Mouse (Mus musculus) left cerebral cortex, adult 18-20 months (tissue): ENCODE results near the gene Naa25. TPM values are rescaled to one million over a fixed set of nuclear protein-coding genes. Genes with fewer than 3 reads are reported as not detected.

Experiments
- DNase-seq, 2 experiments: peaks; one replicate each; pipeline ENCODE4 v3.0.0; 2021 to 2022; ENCODE audit warnings: low spot score in 2 of 2, mixed read lengths in 1 of 2
- total RNA-seq, 2 experiments: library from RNA; stranded (reverse); gene quantifications; 2 replicates each; pipeline ENCODE4 v1.2.3; 2021

Gene Naa25
- total RNA-seq, 2 experiments from 2014 or later, result 43.2 to 43.4 TPM

DNA sequence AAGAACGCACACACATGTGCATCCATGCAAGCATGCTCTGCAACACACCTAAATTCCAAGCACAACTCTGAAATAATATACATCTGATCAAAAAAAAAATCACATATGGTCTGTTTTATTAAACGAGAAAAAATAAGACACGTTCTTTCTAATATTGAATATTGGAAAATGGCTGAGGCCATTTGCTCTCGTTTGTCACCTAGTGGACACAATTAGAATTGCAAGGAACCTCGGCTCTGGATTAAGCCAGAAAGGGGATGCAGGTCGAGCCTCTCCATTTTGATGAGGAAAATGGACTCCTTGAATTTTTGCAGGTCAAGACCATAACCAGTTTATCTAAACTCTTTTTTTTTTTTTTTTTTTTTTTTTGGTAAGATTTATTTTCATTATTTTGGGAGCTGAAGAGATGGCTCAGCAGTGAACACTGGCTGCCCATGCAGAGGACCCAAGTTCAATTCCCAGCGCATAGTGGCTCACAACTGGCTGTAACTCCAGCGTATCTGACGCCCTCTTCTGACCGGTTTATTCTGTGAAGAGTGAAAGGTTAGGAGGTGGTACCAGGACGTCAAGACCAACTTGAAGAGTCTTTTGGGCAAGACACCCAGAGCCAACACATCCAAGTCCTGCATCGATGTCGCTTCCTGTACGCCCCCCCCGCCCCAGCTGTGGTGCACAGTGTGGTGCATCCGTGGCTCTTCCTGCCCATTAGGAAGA is 4.9 kb upstream of the Naa25 start:
- peak in 1 of 2 experiments; percentile 46 for DNase-seq

- no peak for DNase-seq
Observed at GRCm38 (mm10) chr5:121393402-121393801, 4.3 kb upstream of the Naa25 start.

GRCm38 (mm10) chr5:121395621-121396020 is 2.1 kb upstream of the Naa25 start:
- DNase-seq, result no peak

- no peak for DNase-seq
Observed at GRCm38 (mm10) chr5:121398146-121398964, 619 bp downstream of the Naa25 start.

GRCm38 (mm10) chr5:121398965-121399462 is 1.3 kb downstream of the Naa25 start:
- no peak for DNase-seq

DNA sequence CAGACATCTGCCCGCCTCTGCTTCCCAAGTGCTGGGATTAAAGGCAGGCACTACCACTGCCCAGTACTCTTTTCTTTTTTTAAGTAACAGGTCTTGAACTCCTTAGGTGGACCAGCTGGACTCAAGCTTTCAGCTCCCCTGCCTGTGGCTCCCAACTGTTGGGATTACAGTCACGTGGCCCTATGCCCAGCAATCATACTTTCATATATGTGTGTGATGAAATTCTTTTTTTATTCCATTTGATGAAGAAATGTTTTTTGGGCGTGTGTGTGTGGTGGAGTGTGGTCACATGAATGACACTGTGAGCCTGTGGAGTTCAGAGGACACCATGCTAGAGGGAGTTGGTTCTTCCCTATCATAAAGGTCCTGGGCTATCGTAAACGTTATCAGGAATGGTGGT is 1.8 kb downstream of the Naa25 start:
- DNase-seq, result no peak

DNA sequence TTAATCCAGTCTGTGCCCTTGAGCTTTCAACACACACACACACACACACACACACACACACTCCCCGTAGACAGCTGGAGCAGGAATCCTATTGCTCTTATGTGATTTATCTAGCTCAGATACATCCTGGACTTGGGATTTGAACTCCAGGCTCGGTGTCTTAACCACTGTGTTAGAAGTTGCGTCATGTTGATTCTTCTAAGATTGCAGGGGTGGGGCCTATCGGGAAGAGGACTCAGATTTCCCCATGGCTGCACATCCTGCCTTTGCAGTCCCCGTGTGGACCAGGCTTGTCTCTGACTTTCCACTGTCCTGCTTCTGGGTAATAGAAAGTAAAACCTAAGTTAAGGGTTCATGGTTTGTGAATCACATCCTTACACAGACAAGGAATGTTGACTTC is 2.3 kb downstream of the Naa25 start:
- DNase-seq, result no peak

GRCm38 (mm10) chr5:121400849-121401248 is 3.1 kb downstream of the Naa25 start:
- DNase-seq, result no peak

DNA sequence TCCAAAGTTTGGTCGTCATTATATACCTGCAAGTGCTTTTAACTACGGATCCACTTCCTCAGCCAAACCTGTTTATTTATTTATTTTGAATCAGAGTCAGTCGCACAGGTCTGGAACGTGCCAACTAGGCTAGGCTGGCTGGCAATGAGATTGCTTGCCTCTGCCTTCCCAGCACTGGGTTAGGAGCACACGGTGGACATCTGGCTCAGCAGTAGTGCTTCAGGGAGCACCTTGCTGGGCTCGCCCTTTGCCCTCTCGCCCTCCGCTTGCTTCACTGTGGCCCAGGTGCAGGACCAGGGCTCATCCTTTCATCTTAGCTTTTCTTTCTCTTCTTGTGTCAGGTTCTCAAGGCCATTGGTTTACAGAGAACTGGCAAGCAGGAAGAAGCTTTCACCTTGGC is 10.1 kb downstream of the Naa25 start:
- no peak for DNase-seq

GRCm38 (mm10) chr5:121410975-121411374 is 13.2 kb downstream of the Naa25 start:
- no peak for DNase-seq

DNA sequence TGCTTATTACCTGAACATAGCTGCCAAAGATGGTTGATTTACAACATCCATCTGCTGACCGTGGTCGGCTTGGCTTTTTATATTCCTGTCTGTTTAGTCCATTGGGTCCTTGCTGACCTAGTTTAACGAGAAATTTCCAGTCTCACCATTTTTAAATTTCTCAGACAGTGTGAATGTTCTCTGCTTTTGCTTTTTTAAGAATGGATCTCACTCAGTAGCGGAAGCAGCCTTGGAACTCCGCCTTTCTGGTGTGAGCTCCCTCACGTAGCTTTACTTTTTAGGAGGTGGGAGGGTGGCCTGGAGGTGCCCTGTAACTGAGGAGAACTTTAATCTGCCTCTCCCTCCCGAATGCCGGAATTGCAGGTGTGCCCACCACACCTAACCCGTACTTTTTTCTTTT is 23.0 kb downstream of the Naa25 start:
- DNase-seq, result no peak

DNA sequence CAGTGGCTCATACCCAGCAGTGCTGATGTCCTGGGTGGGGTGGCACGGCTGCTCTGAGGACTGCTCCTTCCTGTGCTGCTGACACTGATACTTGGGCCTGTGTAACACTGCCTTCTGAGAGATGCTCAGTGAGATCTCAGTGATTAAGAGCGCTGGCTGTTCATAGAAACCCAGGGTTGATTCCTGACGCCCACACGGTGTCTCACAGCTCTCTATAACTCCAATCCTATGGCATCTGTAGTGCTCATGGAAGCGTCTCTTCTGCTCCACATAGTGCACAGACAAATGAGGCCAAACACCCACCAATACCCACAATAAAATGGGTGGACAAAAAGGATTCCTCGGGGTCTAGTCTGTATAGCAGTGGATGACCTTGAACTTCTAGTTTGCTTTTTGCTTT is 25.1 kb downstream of the Naa25 start:
- peak; percentile 24 to 30 for DNase-seq

DNA sequence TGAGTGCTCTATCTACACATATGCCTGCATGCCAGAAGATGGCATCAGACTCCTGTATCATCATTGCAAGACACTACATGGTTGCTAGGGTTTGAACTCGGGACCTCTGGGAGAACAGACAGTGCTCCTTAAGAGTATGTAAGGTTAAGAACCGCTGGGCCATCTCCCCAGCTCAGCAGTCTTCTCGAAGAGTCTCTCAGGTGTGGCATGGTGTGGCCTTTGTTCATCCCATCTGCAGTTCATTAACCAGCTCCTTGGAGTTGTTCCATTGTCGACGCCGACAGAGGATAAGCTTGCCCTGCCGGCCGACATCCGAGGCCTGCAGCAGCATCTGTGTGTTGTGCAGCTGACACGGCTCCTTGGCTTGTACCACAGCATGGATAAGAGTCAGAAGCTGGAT is 25.6 kb downstream of the Naa25 start:
- no peak for DNase-seq

DNA sequence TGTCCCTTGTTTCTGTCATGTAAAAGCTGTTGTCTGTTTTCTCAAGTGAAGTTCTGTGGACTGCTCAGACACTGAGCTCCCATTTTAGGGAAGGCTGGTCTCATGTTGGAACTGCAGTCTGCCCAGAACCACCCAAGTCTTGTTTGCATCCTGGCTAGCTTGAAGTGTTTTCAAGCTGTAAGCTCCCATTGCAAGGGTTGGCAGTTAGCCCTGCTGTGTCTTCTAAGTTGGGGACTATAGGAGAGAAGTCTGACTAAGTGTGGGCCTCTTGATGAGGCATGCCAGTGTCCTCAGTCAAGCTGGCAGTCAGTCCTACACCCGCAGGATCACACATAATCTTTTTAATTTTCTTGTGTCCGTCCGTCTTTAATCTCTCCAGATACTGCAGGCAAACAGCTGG is 31.2 kb downstream of the Naa25 start:
- DNase-seq, result peak; percentile 44 to 48

- DNase-seq, result peak in 1 of 2 experiments; percentile 25
Observed at GRCm38 (mm10) chr5:121438131-121438530, 40.4 kb downstream of the Naa25 start.

GRCm38 (mm10) chr5:121438756-121439155 is 41.0 kb downstream of the Naa25 start:
- no peak for DNase-seq

DNA sequence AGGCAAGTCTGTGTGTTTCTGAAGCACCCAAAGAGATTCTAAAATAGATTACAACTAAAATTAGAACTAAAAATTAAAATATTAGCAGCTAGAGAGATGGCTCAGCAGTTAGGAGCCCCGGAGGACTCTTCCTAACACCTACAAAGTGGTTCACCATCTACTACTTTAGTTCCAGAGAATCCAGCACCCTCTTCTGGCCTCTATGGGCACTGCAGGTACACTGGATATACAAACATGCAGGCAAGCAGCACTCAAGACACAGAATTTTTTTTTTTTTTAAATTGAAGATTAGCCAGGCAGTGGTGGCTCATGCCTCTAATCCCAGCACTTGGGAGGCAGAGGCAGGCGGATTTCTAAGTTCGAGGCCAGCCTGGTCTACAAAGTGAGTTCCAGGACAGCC is 45.8 kb downstream of the Naa25 start:
- DNase-seq, result peak in 1 of 2 experiments; percentile 37

- no peak for DNase-seq
Observed at GRCm38 (mm10) chr5:121444870-121445269, 47.1 kb downstream of the Naa25 start.

GRCm38 (mm10) chr5:121448450-121448849 is 50.7 kb downstream of the Naa25 start:
- DNase-seq, result no peak

DNA sequence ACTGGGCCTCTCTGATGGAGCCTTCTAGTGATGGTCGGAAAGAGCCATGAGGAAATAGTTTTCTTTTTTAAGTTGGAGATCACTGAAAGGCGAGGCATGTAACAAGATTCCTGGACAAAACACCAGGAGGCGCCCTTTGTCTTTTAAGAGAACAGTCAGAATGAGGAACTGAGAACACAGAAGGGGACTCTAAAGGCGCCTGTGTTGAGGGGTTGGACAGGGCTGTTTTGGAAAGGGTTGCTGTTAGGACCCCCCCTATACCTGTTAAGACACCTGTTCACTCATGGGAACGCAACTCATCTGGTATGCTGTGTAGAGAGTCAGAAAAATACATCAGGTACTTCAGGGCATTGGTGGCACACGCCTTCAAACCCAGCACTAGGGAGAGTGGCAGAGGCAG is 52.2 kb downstream of the Naa25 start:
- peak in 1 of 2 experiments; percentile 34 for DNase-seq

DNA sequence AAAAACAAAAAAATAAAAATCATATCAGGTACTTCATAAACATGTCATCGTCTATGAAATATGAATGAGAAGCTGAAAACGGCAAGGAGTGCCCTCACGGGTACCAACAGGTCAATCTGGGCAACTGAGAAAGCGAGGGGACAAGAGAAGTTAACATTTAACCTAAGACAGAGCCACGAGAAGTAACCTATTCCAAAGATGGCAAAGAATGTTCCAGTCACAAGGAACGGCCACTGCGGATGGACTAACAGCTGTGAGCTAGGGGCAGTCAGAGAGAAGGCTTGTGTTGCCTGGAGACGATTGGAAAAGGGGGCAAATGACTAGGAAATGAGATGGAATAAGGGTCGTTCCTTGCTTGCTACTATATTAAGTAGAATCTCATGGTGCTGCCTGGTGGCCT is 52.7 kb downstream of the Naa25 start:
- no peak for DNase-seq

- no peak for DNase-seq
Observed at GRCm38 (mm10) chr5:121451203-121451602, 53.5 kb downstream of the Naa25 start.
